Mouse (Mus musculus) neural tube, embryonic 12.5 days (tissue): Measurements from ENCODE around the gene Ash1l. TPM values are rescaled to one million over a fixed set of nuclear protein-coding genes. Genes with fewer than 3 reads are reported as not detected.
"Not testable (repeated sequence)": the region's sequence is repeated elsewhere in the genome, so short reads cannot be mapped to it uniquely, and the experiment has no call there.

Experiments
- ATAC-seq: fragments of 200-750 bp; cut with Nextera tagmentation; 2 replicates; pipeline ENCODE4 v1.8.0; 2017; ENCODE audit warnings: low read depth, mild to moderate bottlenecking, moderate TSS enrichment, moderate library complexity; ENCODE audit not compliant: low FRiP score
- H3K27ac ChIP-seq: fragments of 300-500 bp; sonication (generic); 2 replicates; pipeline ENCODE4 v1.5.1; 2016
- H3K27me3 ChIP-seq: fragments of 300-500 bp; sonication (generic); replicated peaks from 2 replicates; pipeline ENCODE4 v1.6.1; 2016; ENCODE audit warnings: mild to moderate bottlenecking
- H3K36me3 ChIP-seq: fragments of 300-500 bp; sonication (generic); 2 replicates; pipeline ENCODE4 v1.6.1; 2016; ENCODE audit warnings: mild to moderate bottlenecking
- H3K4me1 ChIP-seq: fragments of 300-500 bp; sonication (generic); 2 replicates; pipeline ENCODE4 v1.6.1; 2016
- H3K4me2 ChIP-seq: fragments of 300-500 bp; sonication (generic); replicated peaks from 2 replicates; pipeline ENCODE4 v1.6.1; 2016; ENCODE audit warnings: mild to moderate bottlenecking
- H3K4me3 ChIP-seq: fragments of 300-500 bp; sonication (generic); 2 replicates; pipeline ENCODE4 v1.5.1; 2016
- H3K9ac ChIP-seq: fragments of 300-500 bp; sonication (generic); 2 replicates; pipeline ENCODE4 v1.6.1; 2016; ENCODE audit warnings: mild to moderate bottlenecking
- H3K9me3 ChIP-seq: fragments of 300-500 bp; sonication (generic); 2 replicates; pipeline ENCODE4 v1.6.1; 2016; ENCODE audit warnings: mild to moderate bottlenecking
- WGBS: fragments of 180-500 bp; shearing (Covaris S2); methylation state at CpG from one replicate; pipeline ENCODE4 v1.1.7; 2016; 5-methylcytosine and 5-hydroxymethylcytosine counted together
- polyA plus RNA-seq: library from polyadenylated mRNA; unstranded; fragments of >200 nt; fragmentation: Nextera tagmentation; extraction: Ambion mirVana; gene quantifications from 2 replicates; pipeline ENCODE4 v1.2.1, GENCODE M21; 2016

The Ash1l gene
- polyA plus RNA-seq, 1 experiment from 2014 or later = 18.7 TPM

DNA sequence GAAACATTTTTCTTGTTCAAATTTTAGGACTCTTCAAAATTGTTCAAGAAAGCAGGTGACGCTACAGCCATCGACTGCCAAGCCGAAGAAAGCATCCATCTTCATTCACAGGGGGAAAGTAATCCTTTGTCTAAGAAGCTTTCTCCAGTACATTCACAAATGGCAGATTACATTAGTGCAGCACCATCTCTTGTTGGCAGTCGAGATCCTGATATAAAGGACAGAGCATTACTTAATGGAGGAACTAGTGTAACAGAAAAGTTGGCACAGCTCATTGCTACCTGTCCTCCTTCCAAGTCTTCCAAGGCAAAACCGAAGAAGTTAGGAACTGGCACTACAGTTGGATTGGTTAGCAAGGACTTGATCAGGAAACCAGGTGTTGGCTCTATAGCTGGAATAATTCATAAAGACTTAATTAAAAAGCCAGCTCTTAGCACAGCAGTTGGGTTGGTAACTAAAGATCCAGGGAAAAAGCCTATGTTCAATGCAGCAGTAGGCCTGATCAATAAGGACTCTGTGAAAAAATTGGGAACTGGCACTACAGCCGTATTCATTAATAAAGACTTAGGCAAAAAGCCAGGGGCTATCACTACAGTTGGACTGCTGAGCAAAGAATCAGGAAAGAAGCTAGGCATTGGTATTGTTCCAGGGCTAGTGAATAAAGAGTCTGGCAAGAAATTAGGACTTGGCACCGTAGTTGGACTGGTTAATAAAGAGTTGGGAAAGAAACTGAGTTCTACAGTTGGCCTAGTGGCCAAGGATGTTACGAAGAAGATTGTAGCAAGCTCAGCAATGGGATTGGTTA is 31.0 kb downstream of the Ash1l start:
- Histone ChIP-seq H3K4me3 (no peak overlapping the region), H3K27me3 (no peaks in the 10 kb centered on the region), H3K27ac (no peak overlapping the region), H3K9ac (no peak overlapping the region), H3K4me1 (peaks cover 9% of the 10 kb centered on the region), H3K36me3 (peaks cover 40% of the 10 kb centered on the region), H3K4me2 (no peak overlapping the region), H3K9me3 (no peaks in the 10 kb centered on the region)
- no peak for ATAC-seq
- WGBS = 92% methylated on average over 8 of the region's 8 CpGs

- 12% methylated on average over 4 of the region's 4 CpGs for WGBS
- H3K4me3 ChIP-seq = no peak overlapping the region
- H3K4me1 ChIP-seq = peaks cover 9% of the 10 kb centered on the region
- no peak overlapping the region for H3K9ac ChIP-seq
- no peaks in the 10 kb centered on the region for H3K9me3 ChIP-seq
- H3K4me2 ChIP-seq = peak overlapping the region; percentile 22
- H3K27ac ChIP-seq = 0 out of 2 replicates have a peak overlapping the region, but pooled peaks have one; percentile 4
- peak; percentile 80 for ATAC-seq
- no peaks in the 10 kb centered on the region for H3K27me3 ChIP-seq
- H3K36me3 ChIP-seq = peaks cover 40% of the 10 kb centered on the region
These were observed 33.5 kb downstream of the Ash1l start for GRCm38 (mm10) chr3:88983921-88984381.

DNA sequence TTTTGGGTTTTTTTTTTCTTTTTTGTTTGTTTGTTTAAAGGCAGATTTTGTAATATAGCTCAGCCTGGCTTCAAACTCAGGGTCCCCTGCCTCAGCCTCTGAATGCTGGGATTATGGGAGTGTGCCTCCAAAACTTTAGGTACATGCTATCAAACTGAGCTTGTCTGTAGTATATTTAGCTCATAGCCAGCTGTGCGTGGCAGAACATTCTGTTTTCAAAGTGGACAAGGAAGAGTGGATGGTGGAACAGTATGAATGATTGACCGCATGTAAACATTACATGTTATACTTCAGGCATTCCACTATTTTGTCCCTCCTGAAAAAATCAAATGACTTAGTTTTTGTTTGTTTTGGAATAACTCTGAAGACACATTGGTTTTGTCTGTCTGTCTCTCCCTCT is 42.4 kb downstream of the Ash1l start:
- Histone ChIP-seq H3K9me3 (no peaks in the 10 kb centered on the region), H3K4me3 (no peak overlapping the region), H3K9ac (no peak overlapping the region), H3K27ac (no peak overlapping the region), H3K4me1 (no peaks in the 10 kb centered on the region), H3K36me3 (no peaks in the 10 kb centered on the region; the same call in 1 of the 2 replicates), H3K27me3 (no peaks in the 10 kb centered on the region), H3K4me2 (no peak overlapping the region)
- no peak for ATAC-seq
- 95% methylated on average over 2 of the region's 2 CpGs for WGBS

DNA sequence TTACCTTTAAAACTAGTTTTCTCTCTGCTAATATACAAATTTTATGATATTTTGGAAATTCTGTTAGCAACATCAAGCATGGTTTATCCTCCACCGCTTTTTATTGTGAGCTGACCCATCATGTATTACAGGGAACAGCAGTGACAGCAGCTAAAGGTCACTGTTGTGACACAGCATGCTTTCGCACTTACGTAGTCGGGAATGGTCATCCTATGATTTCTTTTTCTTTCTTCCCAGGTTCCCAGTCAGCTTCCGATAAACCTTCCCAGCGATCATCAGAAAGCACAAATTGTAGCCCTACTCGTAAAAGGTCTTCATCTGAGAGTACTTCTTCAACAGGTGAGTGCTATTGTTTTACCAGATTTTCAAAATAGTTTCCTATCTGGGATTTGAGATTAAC is 51.1 kb downstream of the Ash1l start:
- 92% methylated on average over 7 of the region's 7 CpGs for WGBS
- no peak for ATAC-seq
- H3K36me3 ChIP-seq = peaks cover 43% of the 10 kb centered on the region
- H3K9ac ChIP-seq = no peak overlapping the region
- H3K27ac ChIP-seq = no peak overlapping the region
- H3K4me2 ChIP-seq = no peak overlapping the region
- no peaks in the 10 kb centered on the region for H3K9me3 ChIP-seq
- no peak overlapping the region for H3K4me3 ChIP-seq
- H3K27me3 ChIP-seq = no peaks in the 10 kb centered on the region
- H3K4me1 ChIP-seq = no peaks in the 10 kb centered on the region

- ATAC-seq, H3K4me3 ChIP-seq, H3K9me3 ChIP-seq, H3K4me1 ChIP-seq, H3K27ac ChIP-seq, H3K9ac ChIP-seq, H3K4me2 ChIP-seq, H3K27me3 ChIP-seq: not testable (repeated sequence)
- 94% methylated on average over 5 of the region's 5 CpGs for WGBS
- peaks cover 76% of the 10 kb centered on the region for H3K36me3 ChIP-seq
These were observed 80.5 kb downstream of the Ash1l start for GRCm38 (mm10) chr3:89030896-89031295.

- no peak overlapping the region for H3K4me3 ChIP-seq
- no peak overlapping the region for H3K4me2 ChIP-seq
- ATAC-seq = no peak
- WGBS = 97% methylated on average over 4 of the region's 4 CpGs
- H3K36me3 ChIP-seq = peaks cover 66% of the 10 kb centered on the region
- H3K9me3 ChIP-seq = no peaks in the 10 kb centered on the region
- H3K9ac ChIP-seq = no peak overlapping the region
- H3K27ac ChIP-seq = no peak overlapping the region
- no peaks in the 10 kb centered on the region for H3K27me3 ChIP-seq
- H3K4me1 ChIP-seq = no peaks in the 10 kb centered on the region
These were observed 92.9 kb downstream of the Ash1l start for GRCm38 (mm10) chr3:89043359-89043758.

DNA sequence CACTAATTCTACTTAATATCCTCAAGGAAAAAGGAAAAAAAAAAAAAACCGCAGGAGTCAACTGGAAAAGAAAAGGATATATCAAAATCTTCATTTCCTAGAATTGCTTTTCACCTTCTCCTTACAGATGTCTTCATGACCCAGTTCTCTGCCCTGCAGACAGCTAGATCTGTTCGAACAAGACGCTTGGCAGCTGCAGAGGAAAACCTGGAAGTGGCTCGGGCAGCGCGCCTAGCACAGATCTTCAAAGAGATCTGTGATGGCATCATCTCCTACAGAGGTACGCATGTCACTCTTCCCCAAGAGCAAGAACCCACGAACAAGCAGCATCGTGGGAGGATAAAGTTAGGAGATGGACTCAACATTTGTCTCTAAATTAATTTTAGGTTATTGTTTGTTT is 107.9 kb downstream of the Ash1l start:
- H3K9me3 ChIP-seq = no peaks in the 10 kb centered on the region
- 96% methylated on average over 9 of the region's 9 CpGs for WGBS
- H3K36me3 ChIP-seq = peaks cover 73% of the 10 kb centered on the region
- H3K27me3 ChIP-seq = no peaks in the 10 kb centered on the region
- no peak overlapping the region for H3K9ac ChIP-seq
- no peak overlapping the region for H3K4me3 ChIP-seq
- H3K4me2 ChIP-seq = no peak overlapping the region
- H3K27ac ChIP-seq = no peak overlapping the region
- no peak for ATAC-seq
- H3K4me1 ChIP-seq = no peaks in the 10 kb centered on the region

- no peaks in the 10 kb centered on the region for H3K4me1 ChIP-seq
- 86% methylated on average over 3 of the region's 3 CpGs for WGBS
- no peak for ATAC-seq
These were observed 108.4 kb downstream of the Ash1l start for GRCm38 (mm10) chr3:89058783-89059182.

DNA sequence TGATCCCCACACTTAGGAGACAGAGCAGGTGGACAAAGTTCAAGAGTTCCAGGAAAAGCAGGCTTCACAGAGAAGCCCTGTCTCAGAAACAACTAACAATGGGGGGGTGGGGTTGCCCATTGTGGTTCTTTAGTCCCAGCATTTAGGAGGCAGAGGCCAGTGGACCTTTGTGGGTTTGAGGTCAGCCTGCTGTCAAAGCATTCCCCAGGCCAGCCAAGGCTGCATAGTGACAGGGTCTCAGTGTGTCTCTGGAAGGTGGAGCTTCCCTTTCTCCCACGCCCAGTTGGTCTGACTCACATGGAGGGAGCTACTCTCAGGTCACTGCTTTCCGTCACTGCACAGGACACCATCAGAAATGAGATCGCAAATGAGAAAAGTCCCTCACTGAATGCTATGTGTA is 111.3 kb downstream of the Ash1l start:
- Histone ChIP-seq H3K4me2 (no peak overlapping the region), H3K9me3 (no peaks in the 10 kb centered on the region), H3K27me3 (no peaks in the 10 kb centered on the region), H3K27ac (no peak overlapping the region), H3K4me3 (no peak overlapping the region), H3K4me1 (no peaks in the 10 kb centered on the region), H3K9ac (no peak overlapping the region), H3K36me3 (peaks cover 76% of the 10 kb centered on the region)
- no peak for ATAC-seq
- WGBS = 50% methylated on average over 3 of the region's 3 CpGs

More at GRCm38 (mm10) chr3:89058783-89059182, 108.4 kb downstream of the Ash1l start:
- no peaks in the 10 kb centered on the region for H3K9me3 ChIP-seq
- H3K4me3 ChIP-seq = no peak overlapping the region
- no peak overlapping the region for H3K9ac ChIP-seq
- H3K4me2 ChIP-seq = no peak overlapping the region
- no peaks in the 10 kb centered on the region for H3K27me3 ChIP-seq
- H3K36me3 ChIP-seq = peaks cover 74% of the 10 kb centered on the region
- H3K27ac ChIP-seq = no peak overlapping the region

- peaks cover 88% of the 10 kb centered on the region for H3K36me3 ChIP-seq
- H3K4me1 ChIP-seq = no peaks in the 10 kb centered on the region
- no peak overlapping the region for H3K4me3 ChIP-seq
- no peaks in the 10 kb centered on the region for H3K9me3 ChIP-seq
- H3K27me3 ChIP-seq = no peaks in the 10 kb centered on the region
- H3K4me2 ChIP-seq = no peak overlapping the region
- H3K27ac ChIP-seq = no peak overlapping the region
- H3K9ac ChIP-seq = no peak overlapping the region
- no peak for ATAC-seq
These were observed 116.8 kb downstream of the Ash1l start for GRCm38 (mm10) chr3:89067265-89067664.

DNA sequence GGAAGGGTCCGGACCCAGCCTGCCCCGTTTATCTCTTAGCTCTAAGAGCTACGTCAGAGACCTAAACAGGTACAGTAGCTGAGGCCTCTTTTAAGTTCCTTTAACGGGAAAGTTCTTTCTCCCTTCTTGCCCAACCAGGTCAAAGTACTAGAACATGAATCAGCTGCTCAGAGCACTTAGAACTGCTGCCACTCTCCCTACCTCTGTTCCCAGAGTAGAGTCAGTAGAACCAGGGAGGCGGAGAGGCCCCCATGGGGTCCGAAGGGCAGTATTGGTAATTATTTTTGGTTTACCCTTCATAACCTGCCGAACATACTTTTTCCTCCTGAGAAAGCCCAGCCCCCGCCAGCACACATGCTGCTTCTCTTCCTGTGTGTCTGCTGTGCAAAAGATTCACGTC is 127.0 kb downstream of the Ash1l start:
- no peak overlapping the region for H3K4me3 ChIP-seq
- H3K36me3 ChIP-seq = peaks cover 70% of the 10 kb centered on the region
- no peak for ATAC-seq
- H3K27ac ChIP-seq = no peak overlapping the region
- no peak overlapping the region for H3K9ac ChIP-seq
- H3K4me2 ChIP-seq = no peak overlapping the region
- no peaks in the 10 kb centered on the region for H3K9me3 ChIP-seq
- H3K27me3 ChIP-seq = no peaks in the 10 kb centered on the region
- 94% methylated on average over 9 of the region's 9 CpGs for whole genome bisulfite sequencing
- H3K4me1 ChIP-seq = no peaks in the 10 kb centered on the region

- not testable (repeated sequence) for H3K27me3 ChIP-seq, ATAC-seq, H3K4me2 ChIP-seq, H3K4me3 ChIP-seq, H3K9me3 ChIP-seq, H3K9ac ChIP-seq, H3K27ac ChIP-seq, H3K4me1 ChIP-seq
- peaks cover 48% of the 10 kb centered on the region for H3K36me3 ChIP-seq
These were observed 131.9 kb downstream of the Ash1l start for GRCm38 (mm10) chr3:89082287-89082686.

GRCm38 (mm10) chr3:89084133-89084532 is 133.7 kb downstream of the Ash1l start:
- peaks cover 53% of the 10 kb centered on the region for H3K36me3 ChIP-seq
- 85% methylated on average over 2 of the region's 2 CpGs for WGBS
- no peak overlapping the region for H3K4me3 ChIP-seq
- H3K4me2 ChIP-seq = no peak overlapping the region
- ATAC-seq = no peak
- peaks cover 13% of the 10 kb centered on the region for H3K27me3 ChIP-seq
- no peaks in the 10 kb centered on the region for H3K9me3 ChIP-seq
- H3K4me1 ChIP-seq = 0 out of 2 replicates have a peak, but pooled peaks cover 8% of the 10 kb centered on the region
- H3K9ac ChIP-seq = no peak overlapping the region
- H3K27ac ChIP-seq = no peak overlapping the region
